26 mouse cellular contexts compared by ENCODE assay signal in the genomic region with DNA sequence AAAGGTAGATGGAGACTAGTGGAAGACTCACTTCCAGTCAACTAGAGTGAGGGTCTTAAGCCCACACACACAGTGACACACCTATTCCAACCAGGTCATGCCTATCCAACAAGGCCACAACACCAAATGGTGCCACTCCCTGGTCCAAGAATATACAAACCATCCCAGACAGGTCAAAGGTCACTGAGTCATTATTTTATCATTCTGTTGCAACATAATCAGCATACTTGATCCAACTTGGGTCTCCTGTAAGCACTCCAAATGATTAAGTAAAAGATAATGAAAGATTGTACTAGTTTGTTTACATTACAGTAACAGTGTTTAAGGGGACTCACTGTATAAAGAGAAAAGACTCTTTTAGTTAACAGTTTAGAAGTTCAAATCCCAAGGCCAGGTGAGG.
"Had no signal": no experiment of that assay in that cellular context is flagged by ENCODE, and none has a peak within 500 bp of the region (broad histone marks: within the 10 kb centered on the region; RNA-seq: fewer than 3 reads in every experiment).

No protein-coding gene starts in this region.

- H3K4me3 ChIP-seq: heart, adult 2 months; heart, embryonic 13.5 days; heart, embryonic 15.5 days; hindbrain, embryonic 13.5 days; hindbrain, embryonic 15.5 days; layer of hippocampus, adult 2 months; left cerebral cortex, adult 2 months; limb, embryonic 13.5 days; limb, embryonic 15.5 days; liver, embryonic 13.5 days; liver, embryonic 15.5 days had no signal

- H3K27ac ChIP-seq: heart, adult 2 months; heart, embryonic 13.5 days; heart, embryonic 15.5 days; hindbrain, embryonic 13.5 days; hindbrain, embryonic 15.5 days; hindbrain, postnatal 0 days; layer of hippocampus, adult 2 months; left cerebral cortex, adult 2 months; limb, embryonic 13.5 days; limb, embryonic 15.5 days; liver, embryonic 13.5 days; liver, embryonic 15.5 days had no signal

- H3K9me3 ChIP-seq: heart, embryonic 13.5 days; heart, embryonic 15.5 days; hindbrain, embryonic 15.5 days; limb, embryonic 13.5 days; limb, embryonic 15.5 days; liver, embryonic 13.5 days; liver, embryonic 15.5 days had no signal

- H3K27me3 ChIP-seq: heart, embryonic 13.5 days; heart, embryonic 15.5 days; hindbrain, embryonic 13.5 days; hindbrain, embryonic 15.5 days; limb, embryonic 13.5 days; limb, embryonic 15.5 days; liver, embryonic 13.5 days; liver, embryonic 15.5 days had no signal

- H3K4me2 ChIP-seq: heart, embryonic 11.5 days; heart, embryonic 13.5 days; heart, embryonic 15.5 days; hindbrain, embryonic 13.5 days; hindbrain, embryonic 15.5 days; limb, embryonic 13.5 days; limb, embryonic 15.5 days; liver, embryonic 13.5 days; liver, embryonic 15.5 days had no signal

- ATAC-seq: hindbrain, postnatal 0 days; intestine, embryonic 16.5 days had no signal

- H3K9ac ChIP-seq: heart, embryonic 13.5 days; heart, embryonic 15.5 days; hindbrain, embryonic 13.5 days; hindbrain, embryonic 15.5 days; limb, embryonic 13.5 days; limb, embryonic 15.5 days; liver, embryonic 13.5 days; liver, embryonic 15.5 days had no signal

- DNase-seq: gastrocnemius, postnatal 14 days; gastrocnemius, postnatal 36 days; heart, adult 11 months; heart, adult 2 months; heart, postnatal 14 days; heart, postnatal 36 days; kidney, adult 11 months; kidney, adult 2 months; kidney, adult 9 months; kidney, postnatal 10 days; kidney, postnatal 36 days; left cerebral cortex, postnatal 4 days; liver, embryonic 13.5 days; lung, adult 18-20 months had no signal

- H3K36me3 ChIP-seq: heart, embryonic 13.5 days; heart, embryonic 15.5 days; hindbrain, embryonic 13.5 days; hindbrain, embryonic 15.5 days; limb, embryonic 13.5 days; limb, embryonic 15.5 days; liver, embryonic 13.5 days; liver, embryonic 15.5 days had no signal

- H3K4me1 ChIP-seq: heart, embryonic 13.5 days; heart, embryonic 15.5 days; hindbrain, embryonic 13.5 days; hindbrain, embryonic 15.5 days; limb, embryonic 13.5 days; limb, embryonic 15.5 days; liver, embryonic 13.5 days; liver, embryonic 15.5 days had no signal
